Mouse (Mus musculus) urinary bladder, adult 2 months (tissue): ENCODE results near the gene Adh7. TPM values are rescaled to one million over a fixed set of nuclear protein-coding genes. Genes with fewer than 3 reads are reported as not detected.

Experiments
- DNase-seq: peaks from one replicate; pipeline ENCODE4 v3.0.0; 2022; ENCODE audit warnings: low spot score
- polyA plus RNA-seq: library from polyadenylated mRNA; depleted of rRNA; stranded (reverse); fragments of >200 nt; gene quantifications from 2 replicates; pipeline ENCODE4 v1.2.3, GENCODE M21; 2012; rRNA removed

Adh7 gene
- polyA plus RNA-seq, 1 experiment, result 28.9 TPM

DNA sequence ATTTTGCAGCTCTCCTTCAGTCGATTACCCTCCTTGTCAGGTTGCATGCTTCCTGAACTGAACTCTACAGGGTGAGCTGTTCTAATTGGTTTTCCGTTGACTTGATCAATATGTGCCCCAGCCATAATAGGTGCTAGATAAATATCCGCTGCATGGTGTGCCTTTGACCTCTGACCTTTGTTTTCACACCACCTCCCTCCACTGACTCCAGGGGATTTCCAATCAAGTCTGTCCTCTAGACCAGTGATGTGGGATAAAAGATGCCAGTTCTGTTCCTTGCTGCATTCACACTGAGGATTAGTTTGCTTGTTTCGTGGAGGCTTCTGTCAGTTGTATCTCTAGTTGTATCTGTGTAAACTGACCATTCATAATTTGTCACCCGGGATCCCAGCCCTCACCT lies 36.6 kb downstream of the Adh7 start:
- no peak for DNase-seq

DNA sequence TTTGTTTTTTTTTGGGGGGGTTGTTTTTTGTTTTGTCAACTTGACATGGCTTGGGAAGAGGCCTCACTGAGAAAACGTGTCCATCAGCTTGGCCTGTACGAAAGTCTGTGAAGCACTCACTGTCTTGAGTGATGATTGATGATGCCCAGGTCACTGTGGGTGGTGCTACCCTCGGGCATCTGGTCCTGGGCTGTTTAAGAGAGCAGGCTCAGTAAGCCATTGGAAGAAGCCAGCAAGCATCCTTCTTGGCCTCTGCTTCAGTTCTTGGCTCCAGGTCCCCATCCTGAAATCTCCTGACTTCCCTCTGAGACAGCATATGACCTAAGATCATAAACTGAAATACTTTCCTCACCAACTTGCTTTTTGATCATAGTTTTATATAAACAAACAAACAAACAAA lies 37.8 kb downstream of the Adh7 start:
- DNase-seq, result no peak

DNA sequence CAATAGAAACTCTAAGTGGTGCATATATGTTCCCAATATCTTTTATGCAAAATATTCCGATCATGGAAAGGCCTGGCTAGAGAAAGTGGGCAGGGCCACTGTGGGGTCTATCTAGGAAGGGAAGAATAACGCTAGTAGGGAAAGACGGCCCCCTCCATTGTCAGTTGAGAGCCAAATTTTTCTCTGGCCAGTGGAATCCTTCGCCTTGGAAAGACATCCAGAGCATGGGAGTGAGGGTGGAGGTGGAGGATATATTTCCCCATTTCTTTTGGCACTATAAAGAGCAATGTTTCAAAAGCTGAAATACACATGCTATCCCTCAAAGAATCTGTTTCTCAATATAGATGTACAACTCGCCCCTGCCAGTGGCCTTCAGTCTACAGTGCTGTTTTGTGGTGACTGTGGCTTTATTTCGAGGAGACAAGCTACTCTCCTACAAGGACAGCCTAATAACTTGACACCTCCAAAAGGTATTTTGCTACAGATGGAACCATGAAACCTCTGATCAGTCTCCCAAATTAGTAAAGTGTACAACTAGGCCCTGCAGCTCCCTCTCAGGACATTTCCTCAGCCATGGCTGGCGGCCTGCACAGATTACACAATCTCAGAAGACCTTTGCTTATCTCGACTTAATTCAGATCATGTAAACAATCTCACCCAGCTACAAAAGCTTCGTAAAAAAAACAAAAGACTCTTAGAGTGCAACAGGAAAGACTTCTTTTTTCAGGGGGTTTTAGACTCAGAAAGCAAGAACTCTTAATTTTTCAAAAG lies 38.4 kb downstream of the Adh7 start:
- DNase-seq, result no peak

DNA sequence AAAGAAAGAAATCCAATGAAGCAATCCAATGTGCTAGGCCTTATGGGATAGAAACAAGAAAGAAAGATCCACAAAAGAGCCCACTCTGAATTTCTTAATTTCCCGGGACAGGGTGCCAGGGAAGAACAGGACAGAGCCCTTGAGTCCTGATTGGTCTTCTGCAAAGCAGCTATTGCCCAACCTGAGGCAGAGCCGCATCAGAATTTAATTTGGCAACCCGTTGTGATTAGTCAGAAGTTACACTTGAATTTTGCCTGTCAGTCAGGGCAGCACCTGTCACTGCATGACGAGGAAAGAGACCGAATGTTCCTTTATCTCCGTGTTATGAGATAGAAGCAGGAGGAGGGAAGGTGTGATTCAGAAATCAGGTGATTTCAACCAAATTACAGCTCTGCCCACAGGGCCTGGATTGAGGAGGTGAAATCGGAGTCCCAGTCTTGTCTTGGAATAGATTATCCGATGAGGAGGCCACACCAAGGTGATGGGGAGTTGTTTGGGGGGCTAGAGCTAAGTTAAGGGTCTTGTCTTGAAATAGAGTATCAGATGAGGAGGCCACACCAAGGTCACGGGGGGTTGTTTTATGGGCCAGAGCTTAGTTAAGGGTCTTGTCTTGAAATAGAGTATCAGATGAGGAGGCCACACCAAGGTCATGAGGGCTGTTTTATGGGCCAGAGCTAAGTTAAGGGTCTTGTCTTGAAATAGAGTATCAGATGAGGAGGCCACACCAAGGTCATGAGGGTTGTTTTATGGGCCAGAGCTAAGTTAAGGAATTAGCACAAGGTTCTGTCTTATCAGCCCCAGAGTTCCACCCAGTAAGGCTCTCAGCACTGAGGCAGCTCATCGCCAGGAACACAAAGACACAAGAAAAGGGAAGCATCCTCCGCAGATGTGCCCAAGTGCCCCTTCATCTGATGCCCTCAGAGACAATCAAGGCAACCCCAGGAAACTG lies 43.4 kb downstream of the Adh7 start, which contains the start of gene Adh1:
Gene Adh1, plus strand, starts transcription at position 271 of the 949 bp plus-strand sequence.
- DNase-seq, result no peak

DNA sequence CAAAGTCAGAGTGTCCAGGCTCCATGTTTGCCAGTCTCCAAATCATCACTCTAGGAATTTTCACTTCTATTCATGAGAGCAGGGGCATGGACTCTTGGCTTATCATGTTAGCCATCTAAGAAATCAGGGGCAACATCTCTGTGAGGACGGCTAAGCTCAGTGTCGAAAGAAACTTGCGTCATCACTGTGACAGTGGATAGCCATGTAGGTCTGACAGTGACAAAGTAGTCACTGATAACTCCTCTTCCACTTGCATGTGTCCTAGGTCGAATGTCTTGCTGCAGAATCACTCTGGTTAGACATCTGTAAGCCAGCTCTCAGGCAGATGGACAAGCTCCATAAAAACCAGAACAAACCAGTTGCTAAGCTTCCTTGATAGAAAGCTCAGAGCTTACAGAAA lies 45.0 kb downstream of the Adh7 start:
- DNase-seq, result no peak

DNA sequence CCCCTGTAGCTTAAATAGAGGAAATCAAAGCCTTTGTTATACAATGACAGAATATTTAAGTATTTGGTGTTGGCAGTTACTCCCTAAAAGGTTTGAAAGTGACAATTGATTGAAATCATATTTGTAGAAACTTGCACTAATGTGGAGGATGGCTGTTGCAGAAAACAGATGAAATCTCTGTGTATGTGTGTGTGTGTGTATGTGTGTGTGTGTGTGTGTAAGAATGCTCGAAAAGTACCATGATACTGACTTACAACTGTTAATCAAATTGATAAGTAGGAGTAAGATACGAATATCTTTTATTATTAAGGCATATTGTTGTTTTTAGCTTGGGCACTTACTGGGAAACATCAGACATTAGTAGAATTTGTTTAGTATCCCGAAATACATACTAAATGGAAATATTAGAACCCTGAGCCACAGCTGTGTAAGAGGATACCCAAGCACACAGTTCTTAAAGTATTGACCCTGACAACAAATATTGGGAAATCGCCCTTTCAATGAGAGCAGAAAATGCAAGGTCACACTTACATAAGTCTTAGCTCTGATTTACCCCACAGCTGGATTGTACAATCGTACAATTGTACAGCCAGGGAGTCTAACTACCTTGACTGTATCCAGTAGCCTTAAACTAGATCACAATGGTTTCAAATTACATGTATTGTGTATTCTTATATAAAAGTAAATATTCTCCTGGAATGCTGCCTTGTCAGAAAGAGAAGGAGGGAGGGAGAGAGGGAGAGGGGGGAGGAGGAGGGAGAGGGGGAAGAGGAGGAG lies 45.8 kb downstream of the Adh7 start:
- no peak for DNase-seq

DNA sequence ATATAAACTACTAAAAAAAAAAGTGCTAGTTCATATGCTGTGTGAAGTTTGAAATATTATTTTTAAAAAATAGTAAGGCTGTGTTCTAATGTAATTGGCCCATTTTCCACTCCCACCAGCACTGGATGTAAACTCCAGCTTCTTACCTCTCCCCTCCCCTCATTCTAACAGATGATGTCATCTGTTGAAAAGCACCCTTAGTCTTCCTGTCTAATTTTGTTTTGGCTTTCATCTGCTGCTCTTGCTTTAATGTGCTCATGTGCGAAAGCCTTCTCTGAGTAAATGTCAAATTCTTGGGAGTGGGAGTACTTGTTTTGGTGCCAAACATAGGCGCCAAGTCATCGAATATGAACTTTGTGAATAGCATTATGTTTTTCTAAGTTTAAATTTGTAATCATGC lies 47.1 kb downstream of the Adh7 start:
- DNase-seq, result no peak

DNA sequence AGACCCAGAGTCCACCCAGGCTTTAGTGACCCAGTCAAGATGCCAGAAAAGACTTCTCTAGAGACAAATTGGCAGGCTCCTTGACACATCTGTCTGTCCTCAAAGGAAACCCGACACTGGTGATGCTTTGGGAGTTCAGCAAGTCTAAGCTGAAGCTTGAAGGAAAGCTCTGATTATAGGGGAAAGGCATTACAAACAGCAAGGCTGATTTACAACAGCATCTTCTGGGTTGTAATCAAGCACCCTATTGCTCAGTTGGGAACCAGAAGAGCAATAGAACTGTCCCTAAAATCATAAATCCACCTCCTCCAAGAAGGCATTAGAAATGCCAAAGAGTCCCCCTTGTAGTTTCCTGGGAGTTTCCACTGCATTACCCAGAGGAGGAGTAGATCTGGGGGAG lies 52.9 kb downstream of the Adh7 start:
- DNase-seq, result no peak

DNA sequence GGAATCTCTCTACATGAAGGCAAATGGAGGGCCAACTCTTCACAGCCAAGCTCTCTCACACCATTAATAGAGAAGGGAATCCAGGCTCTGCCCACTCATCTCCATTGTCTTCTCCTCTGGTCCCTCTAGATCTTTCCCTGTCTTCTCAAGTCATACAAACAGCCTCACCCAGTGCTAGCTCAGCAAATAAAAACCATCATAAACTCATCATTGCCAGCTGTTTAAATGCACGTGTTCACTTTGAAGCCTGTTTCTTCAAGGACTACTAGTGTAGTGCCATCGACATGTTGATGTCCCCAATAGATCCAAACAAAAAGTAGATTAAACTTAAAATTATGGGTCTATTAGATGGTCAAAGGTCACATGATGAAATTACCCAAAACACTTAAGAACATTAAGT lies 53.7 kb downstream of the Adh7 start:
- DNase-seq, result no peak

DNA sequence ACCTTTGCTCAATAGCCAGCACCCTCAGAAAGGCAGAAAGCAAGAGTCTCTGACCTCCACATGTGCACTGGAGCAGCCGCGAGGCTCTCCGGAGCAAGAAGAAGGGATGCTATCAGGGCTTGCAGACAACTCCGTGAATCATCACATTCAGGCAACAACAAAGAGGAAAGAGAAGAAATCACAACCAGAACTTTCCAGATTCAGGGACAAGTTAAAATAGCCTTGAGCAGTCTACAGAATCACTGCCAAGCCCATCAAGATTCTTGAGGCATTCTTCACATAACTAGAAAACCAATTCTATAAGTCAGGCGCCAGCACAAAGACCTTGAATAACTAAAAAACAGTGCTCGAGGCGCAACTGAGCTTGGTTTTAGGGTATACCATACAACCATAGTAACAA lies 55.5 kb downstream of the Adh7 start:
- DNase-seq, result no peak

DNA sequence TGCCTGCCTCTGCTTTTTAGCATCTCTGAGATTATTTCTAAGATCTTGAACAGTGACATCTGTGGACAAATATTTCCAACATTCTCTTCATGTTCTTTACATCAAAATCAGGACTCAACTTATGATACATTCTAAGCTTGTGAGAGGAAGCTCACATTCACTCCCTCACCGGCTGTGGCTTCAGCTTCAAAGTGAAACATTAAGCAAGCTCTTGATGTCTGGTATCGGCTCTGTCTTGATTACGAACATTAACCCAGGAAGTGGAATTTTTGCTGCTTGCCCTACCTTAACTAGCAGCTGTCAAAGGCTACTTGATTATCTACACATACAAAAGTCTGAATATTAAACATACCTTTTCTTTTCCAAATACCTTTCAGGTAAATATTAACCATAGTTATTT lies 57.5 kb downstream of the Adh7 start:
- no peak for DNase-seq

DNA sequence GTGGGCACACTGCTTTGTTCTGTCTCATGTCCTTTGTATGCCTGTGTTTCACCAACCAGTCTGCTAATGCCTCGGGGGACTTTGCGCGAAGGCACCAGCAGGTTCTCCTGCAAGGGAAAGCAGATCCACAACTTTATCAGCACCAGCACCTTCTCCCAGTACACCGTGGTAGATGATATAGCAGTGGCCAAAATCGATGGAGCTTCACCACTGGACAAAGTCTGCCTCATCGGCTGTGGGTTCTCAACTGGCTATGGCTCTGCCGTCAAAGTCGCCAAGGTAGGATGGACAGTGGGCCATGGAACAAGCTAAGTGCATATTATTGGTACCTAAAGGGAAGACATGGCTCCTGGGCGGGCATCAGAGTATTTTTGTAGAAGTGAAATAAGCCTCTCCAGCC lies 65.0 kb downstream of the Adh7 start:
- no peak for DNase-seq

Other genes with a start within 250 kb of the Adh7 start
- 16.0 and 16.5 TPM in 2 replicates for gene Dapp1, start 236.2 kb upstream of the Adh7 start, polyA plus RNA-seq
- 0.03 and 0.10 TPM in 2 replicates for gene 1110002E22Rik, start 152.7 kb upstream of the Adh7 start, polyA plus RNA-seq
- gene Gm5105, start 150.4 kb upstream of the Adh7 start, polyA plus RNA-seq, result 0.04 and 0.10 TPM in 2 replicates
- 5.3 and 7.5 TPM in 2 replicates for gene Trmt10a, start 74.3 kb upstream of the Adh7 start, polyA plus RNA-seq
- gene Mttp, start 72.8 kb upstream of the Adh7 start, polyA plus RNA-seq, result 4.8 and 5.0 TPM in 2 replicates
- 0.03 TPM in 1 of 2 replicates, not detected in the other for gene 4930579F01Rik, start 23.9 kb upstream of the Adh7 start, polyA plus RNA-seq
- gene Adh1, start 43.2 kb downstream of the Adh7 start, polyA plus RNA-seq, result 754 and 825 TPM in 2 replicates
- gene Adh6a, start 95.5 kb downstream of the Adh7 start, polyA plus RNA-seq, result 0.32 and 0.54 TPM in 2 replicates
- gene Adh6b, start 124.0 kb downstream of the Adh7 start, polyA plus RNA-seq, result 0.12 and 0.26 TPM in 2 replicates
- not detected in 2 replicates for gene Adh4, start 197.7 kb downstream of the Adh7 start, polyA plus RNA-seq
- gene Adh5, start 225.3 kb downstream of the Adh7 start, polyA plus RNA-seq, result 91.0 and 96.9 TPM in 2 replicates